Mouse (Mus musculus) midbrain, embryonic 13.5 days (tissue): ENCODE data around the gene Gm44965. TPM values are rescaled to one million over a fixed set of nuclear protein-coding genes. Genes with fewer than 3 reads are reported as not detected.

ENCODE experiments used
- ATAC-seq: fragments of 200-750 bp; cut with Nextera tagmentation; 2 replicates; pipeline ENCODE4 v1.8.0; 2017; ENCODE audit warnings: mild to moderate bottlenecking, moderate TSS enrichment, moderate library complexity
- H3K27ac ChIP-seq: fragments of 300-500 bp; sonication (generic); 2 replicates; pipeline ENCODE4 v1.5.1; 2015; ENCODE audit warnings: inconsistent platforms, mild to moderate bottlenecking, moderate library complexity
- H3K27me3 ChIP-seq: fragments of 300-500 bp; sonication (generic); 2 replicates; pipeline ENCODE4 v1.6.1; 2015; ENCODE audit warnings: mild to moderate bottlenecking, inconsistent platforms
- H3K36me3 ChIP-seq: fragments of 300-500 bp; sonication (generic); 2 replicates; pipeline ENCODE4 v1.6.1; 2015; ENCODE audit warnings: mild to moderate bottlenecking, inconsistent platforms
- H3K4me1 ChIP-seq: fragments of 300-500 bp; sonication (generic); replicated peaks from 2 replicates; pipeline ENCODE4 v1.6.1; 2015; ENCODE audit warnings: inconsistent platforms
- H3K4me2 ChIP-seq: fragments of 300-500 bp; sonication (generic); replicated peaks from 2 replicates; pipeline ENCODE4 v1.6.1; 2015; ENCODE audit warnings: moderate library complexity, mild to moderate bottlenecking, inconsistent platforms
- H3K4me3 ChIP-seq: fragments of 300-500 bp; sonication (generic); replicated peaks from 2 replicates; pipeline ENCODE4 v1.5.1; 2015; ENCODE audit warnings: mild to moderate bottlenecking, inconsistent platforms
- H3K9ac ChIP-seq: fragments of 300-500 bp; sonication (generic); replicated peaks from 2 replicates; pipeline ENCODE4 v1.6.1; 2015; ENCODE audit warnings: mild to moderate bottlenecking, inconsistent platforms
- H3K9me3 ChIP-seq: fragments of 300-500 bp; sonication (generic); 2 replicates; pipeline ENCODE4 v1.6.1; 2016; ENCODE audit warnings: mild to moderate bottlenecking, inconsistent platforms
- WGBS: fragments of 180-500 bp; shearing (Covaris S2); methylation state at CpG from one replicate; pipeline ENCODE4 v1.1.7; 2015; 5-methylcytosine and 5-hydroxymethylcytosine counted together
- polyA plus RNA-seq: library from polyadenylated mRNA; unstranded; fragments of >200 nt; fragmentation: Nextera tagmentation; extraction: Ambion mirVana; gene quantifications from 2 replicates; pipeline ENCODE4 v1.2.1, GENCODE M21; 2015

The Gm44965 gene
- polyA plus RNA-seq, 1 experiment from 2014 or later, result 1.0 TPM

GRCm38 (mm10) chr6:48589194-48589750, 4.5 kb upstream of the Gm44965 start, which contains the start of gene Gm45021:
TSS of gene Gm45021 (plus strand) at chr6:48589610.
- 75% methylated on average over 6 of the region's 6 CpGs for WGBS
- no peak within 1 kb of the TSS for H3K27ac ChIP-seq
- no peak for ATAC-seq
- H3K9me3 ChIP-seq, result no peaks in the 10 kb centered on the region
- H3K9ac ChIP-seq, result 0 out of 2 replicates have a peak within 1 kb of the TSS, but pooled peaks have one; percentile 23
- no peaks in the 10 kb centered on the region for H3K36me3 ChIP-seq
- no peak within 1 kb of the TSS for H3K4me2 ChIP-seq
- H3K4me1 ChIP-seq, result peaks cover 7% of the 10 kb centered on the region
- no peaks in the 10 kb centered on the region for H3K27me3 ChIP-seq
- no peak within 1 kb of the TSS for H3K4me3 ChIP-seq

DNA sequence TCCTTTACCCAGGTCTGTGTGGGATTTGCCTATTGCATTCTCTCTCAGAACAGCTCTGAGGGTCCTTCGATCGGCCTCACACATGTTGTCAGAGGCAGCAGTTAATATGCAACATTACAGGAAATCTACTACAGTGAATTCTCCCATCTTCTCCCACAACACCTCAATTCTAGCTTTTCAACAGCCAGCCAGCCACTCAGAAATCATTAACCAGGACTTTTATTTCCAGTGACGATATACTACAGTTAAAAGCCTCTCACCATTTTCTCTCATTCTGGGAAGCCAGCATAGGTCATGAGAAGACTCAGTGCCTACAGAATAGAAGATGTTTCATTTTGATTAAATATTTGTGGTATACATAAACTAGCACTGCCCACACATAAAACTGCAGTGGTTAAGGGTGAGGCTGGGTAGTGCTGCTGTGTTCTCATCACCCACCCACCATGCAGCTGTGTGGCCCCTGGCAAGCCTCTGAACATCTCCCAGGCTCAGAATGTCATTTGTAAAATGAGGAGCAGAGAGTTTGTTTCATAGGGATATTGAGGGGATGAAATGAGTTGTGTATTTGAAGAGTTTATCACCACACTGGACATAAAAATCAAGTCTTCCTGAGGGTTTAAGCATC, 2.4 kb upstream of the Gm44965 start:
- peaks cover 19% of the 10 kb centered on the region for H3K4me1 ChIP-seq
- no peak for ATAC-seq
- H3K9ac ChIP-seq, result no peak overlapping the region
- no peak overlapping the region for H3K27ac ChIP-seq
- no peak overlapping the region for H3K4me3 ChIP-seq
- peaks cover 9% of the 10 kb centered on the region for H3K36me3 ChIP-seq
- peaks cover 4% of the 10 kb centered on the region for H3K9me3 ChIP-seq
- WGBS, result 95% methylated on average over 3 of the region's 3 CpGs
- no peaks in the 10 kb centered on the region for H3K27me3 ChIP-seq
- no peak overlapping the region for H3K4me2 ChIP-seq

DNA sequence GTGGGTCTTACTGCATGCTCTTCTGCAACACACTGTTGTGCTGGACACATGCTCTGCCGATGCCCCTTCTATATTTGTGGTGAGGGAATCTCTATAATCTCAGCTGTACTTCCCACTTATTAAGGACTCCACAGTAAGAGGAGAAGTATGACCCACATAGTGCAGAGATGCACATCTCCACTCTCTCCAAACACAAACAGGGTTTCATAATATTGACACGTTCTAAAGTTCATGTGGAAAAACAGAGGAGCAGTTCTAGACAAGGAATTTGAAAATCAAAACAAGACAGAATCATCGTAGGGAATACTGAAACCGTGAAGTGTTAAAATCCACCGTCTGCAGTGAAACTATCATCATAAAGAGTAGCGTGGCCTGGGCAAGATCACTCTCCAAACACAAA, 1.9 kb upstream of the Gm44965 start:
- no peaks in the 10 kb centered on the region for H3K27me3 ChIP-seq
- peaks cover 14% of the 10 kb centered on the region for H3K36me3 ChIP-seq
- H3K27ac ChIP-seq, result no peak overlapping the region
- no peak overlapping the region for H3K4me3 ChIP-seq
- no peak overlapping the region for H3K9ac ChIP-seq
- H3K4me1 ChIP-seq, result peaks cover 19% of the 10 kb centered on the region
- H3K9me3 ChIP-seq, result peaks cover 9% of the 10 kb centered on the region
- ATAC-seq, result no peak
- 92% methylated on average over 6 of the region's 6 CpGs for WGBS
- H3K4me2 ChIP-seq, result no peak overlapping the region

GRCm38 (mm10) chr6:48594043-48594738, 450 bp downstream of the Gm44965 start:
- Histone ChIP-seq H3K36me3 (peaks cover 37% of the 10 kb centered on the region), H3K4me3 (peak overlapping the region; percentile 82), H3K4me1 (peaks cover 19% of the 10 kb centered on the region), H3K4me2 (peak overlapping the region; percentile 81), H3K27me3 (no peaks in the 10 kb centered on the region), H3K9me3 (peaks cover 19% of the 10 kb centered on the region), H3K27ac (peak overlapping the region; percentile 92), H3K9ac (peak overlapping the region; percentile 92)
- WGBS, result under 1% methylated on average over 37 of the region's 41 CpGs
- peak; percentile 84 for ATAC-seq

DNA sequence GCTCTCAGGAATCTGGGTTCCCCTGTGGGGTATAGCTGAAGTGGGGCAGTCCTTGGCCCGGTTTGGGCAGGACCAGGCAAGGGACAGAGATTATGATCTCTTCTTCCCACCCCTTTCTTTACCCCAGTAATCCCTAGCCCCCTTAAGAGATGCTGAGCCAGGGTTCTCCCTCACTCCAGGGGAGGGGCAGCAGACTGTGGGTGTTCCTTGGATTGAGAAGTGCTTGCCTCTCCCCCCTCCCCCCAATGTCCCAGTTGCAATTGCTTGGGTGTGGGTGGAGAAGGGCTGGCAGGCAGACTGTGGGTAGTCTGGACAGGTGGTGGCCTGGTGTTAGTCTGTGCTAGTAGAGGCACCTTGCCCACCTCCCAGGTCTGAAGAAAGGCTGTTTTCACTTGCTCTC, 1.5 kb downstream of the Gm44965 start:
- peak overlapping the region; percentile 82 for H3K4me3 ChIP-seq
- 47% methylated on average over 1 of the region's 1 CpGs for WGBS
- H3K36me3 ChIP-seq, result peaks cover 48% of the 10 kb centered on the region
- H3K9me3 ChIP-seq, result peaks cover 19% of the 10 kb centered on the region
- peak overlapping the region; percentile 81 for H3K4me2 ChIP-seq
- no peak for ATAC-seq
- no peak overlapping the region for H3K27ac ChIP-seq
- peak overlapping the region; percentile 92 for H3K9ac ChIP-seq
- peaks cover 19% of the 10 kb centered on the region for H3K4me1 ChIP-seq
- no peaks in the 10 kb centered on the region for H3K27me3 ChIP-seq

- peaks cover 29% of the 10 kb centered on the region for H3K4me1 ChIP-seq
- ATAC-seq, result no peak
- H3K9ac ChIP-seq, result no peak overlapping the region
- no peak overlapping the region for H3K27ac ChIP-seq
- H3K27me3 ChIP-seq, result no peaks in the 10 kb centered on the region
- no peak overlapping the region for H3K4me3 ChIP-seq
- H3K36me3 ChIP-seq, result peaks cover 49% of the 10 kb centered on the region
- 96% methylated on average over 45 of the region's 45 CpGs for WGBS
- no peak overlapping the region for H3K4me2 ChIP-seq
- H3K9me3 ChIP-seq, result peaks cover 19% of the 10 kb centered on the region
These were observed 2.9 kb downstream of the Gm44965 start for GRCm38 (mm10) chr6:48596545-48597232.

GRCm38 (mm10) chr6:48597233-48597625, 3.5 kb downstream of the Gm44965 start:
- H3K36me3 ChIP-seq, result peaks cover 49% of the 10 kb centered on the region
- 97% methylated on average over 27 of the region's 27 CpGs for WGBS
- ATAC-seq, result no peak
- peaks cover 19% of the 10 kb centered on the region for H3K9me3 ChIP-seq
- H3K4me2 ChIP-seq, result no peak overlapping the region
- no peak overlapping the region for H3K27ac ChIP-seq
- H3K9ac ChIP-seq, result no peak overlapping the region
- H3K4me3 ChIP-seq, result no peak overlapping the region
- H3K27me3 ChIP-seq, result no peaks in the 10 kb centered on the region
- peaks cover 29% of the 10 kb centered on the region for H3K4me1 ChIP-seq

GRCm38 (mm10) chr6:48600594-48600993, 6.9 kb downstream of the Gm44965 start:
- Histone ChIP-seq H3K27me3 (no peaks in the 10 kb centered on the region), H3K4me2 (no peak overlapping the region), H3K4me1 (peaks cover 22% of the 10 kb centered on the region), H3K9ac (no peak overlapping the region), H3K27ac (peak overlapping the region; percentile 92), H3K36me3 (peaks cover 47% of the 10 kb centered on the region), H3K4me3 (0 out of 2 replicates have a peak overlapping the region, but pooled peaks have one; percentile 80), H3K9me3 (peaks cover 19% of the 10 kb centered on the region)
- ATAC-seq, result no peak
- 95% methylated on average over 1 of the region's 1 CpGs for WGBS

GRCm38 (mm10) chr6:48601271-48602079, 7.7 kb downstream of the Gm44965 start, which contains the start of gene Zfp775:
TSS of gene Zfp775 (plus strand) at chr6:48602063.
- WGBS, result 4% methylated on average over 42 of the region's 42 CpGs
- H3K36me3 ChIP-seq, result peaks cover 39% of the 10 kb centered on the region
- peak; percentile 99 for ATAC-seq

DNA sequence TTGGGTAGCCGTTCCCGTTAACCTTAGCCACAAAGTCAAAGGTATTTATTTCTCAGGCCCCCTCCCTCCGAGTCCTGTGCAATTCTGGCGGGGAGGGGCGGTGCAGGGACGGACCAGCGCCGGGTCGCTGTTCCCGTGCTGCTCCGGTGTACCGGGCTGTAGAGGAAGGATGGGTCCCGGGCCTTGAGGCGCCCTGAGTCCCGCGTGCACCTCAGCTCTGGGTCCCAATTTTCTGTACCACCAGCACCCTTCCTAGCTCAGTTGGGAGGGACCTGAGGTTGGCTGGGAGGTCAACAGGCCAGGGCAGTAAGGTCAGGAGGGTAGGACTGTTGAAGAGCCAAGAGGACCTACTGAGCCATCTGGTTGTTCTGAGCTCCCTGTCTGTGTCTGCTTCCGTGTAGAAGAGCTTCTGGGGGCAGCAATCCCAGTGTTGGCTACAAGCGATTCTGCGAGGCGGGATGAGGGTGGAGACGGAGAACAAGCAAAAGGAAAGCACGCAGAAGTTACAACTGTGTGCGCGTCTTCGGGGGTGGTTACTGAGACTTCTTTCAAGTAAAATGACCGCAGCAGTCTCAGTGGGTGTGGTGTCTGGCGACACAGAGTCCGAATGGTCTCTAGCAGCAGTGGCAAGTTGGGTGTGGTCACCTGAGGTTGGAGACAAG, 8.5 kb downstream of the Gm44965 start:
- peak overlapping the region; percentile 92 for H3K27ac ChIP-seq
- WGBS, result 2% methylated on average over 28 of the region's 28 CpGs
- H3K36me3 ChIP-seq, result peaks cover 31% of the 10 kb centered on the region
- ATAC-seq, result peak; percentile 87
- H3K9ac ChIP-seq, result peak overlapping the region; percentile 91
- peak overlapping the region; percentile 80 for H3K4me3 ChIP-seq
- H3K27me3 ChIP-seq, result no peaks in the 10 kb centered on the region
- peaks cover 8% of the 10 kb centered on the region for H3K9me3 ChIP-seq
- peak overlapping the region; percentile 86 for H3K4me2 ChIP-seq
- H3K4me1 ChIP-seq, result peaks cover 22% of the 10 kb centered on the region

More at GRCm38 (mm10) chr6:48601271-48602079, 7.7 kb downstream of the Gm44965 start, which contains the start of gene Zfp775:
- Histone ChIP-seq H3K27me3 (no peaks in the 10 kb centered on the region), H3K27ac (peak within 1 kb of the TSS; percentile 92), H3K4me1 (peaks cover 22% of the 10 kb centered on the region), H3K4me2 (peak within 1 kb of the TSS; percentile 86), H3K9ac (peak within 1 kb of the TSS; percentile 91), H3K9me3 (peaks cover 14% of the 10 kb centered on the region), H3K4me3 (peak within 1 kb of the TSS; percentile 80)

DNA sequence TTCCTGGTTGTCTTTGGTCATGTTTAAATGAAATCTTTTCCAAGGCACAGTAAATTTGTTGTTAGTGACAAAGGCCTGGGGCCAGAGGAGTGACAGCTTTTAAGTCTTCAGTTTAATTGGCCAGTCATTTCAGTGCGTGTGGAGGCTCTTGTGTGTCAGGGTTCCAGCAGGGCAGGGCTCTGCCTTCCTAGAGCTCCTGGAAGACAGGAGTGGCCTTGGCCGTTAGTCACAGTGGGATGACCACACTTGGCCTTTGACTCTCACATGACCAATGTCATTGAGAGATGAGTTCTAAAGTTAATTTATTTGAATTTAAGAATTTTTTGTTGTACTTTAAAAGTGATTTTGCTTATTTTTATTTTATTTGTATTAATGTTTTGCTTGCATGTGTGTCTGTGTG, 14.4 kb downstream of the Gm44965 start:
- no peak for ATAC-seq
- peaks cover 8% of the 10 kb centered on the region for H3K36me3 ChIP-seq
- H3K27me3 ChIP-seq, result no peaks in the 10 kb centered on the region
- H3K4me3 ChIP-seq, result no peak overlapping the region
- no peak overlapping the region for H3K9ac ChIP-seq
- H3K4me2 ChIP-seq, result no peak overlapping the region
- H3K9me3 ChIP-seq, result no peaks in the 10 kb centered on the region
- WGBS, result 75% methylated on average over 2 of the region's 2 CpGs
- peaks cover 12% of the 10 kb centered on the region for H3K4me1 ChIP-seq
- H3K27ac ChIP-seq, result no peak overlapping the region
